Mouse (Mus musculus) heart, embryonic 13.5 days (tissue): ENCODE measurements around the gene Krtap31-1. TPM values are rescaled to one million over a fixed set of nuclear protein-coding genes. Genes with fewer than 3 reads are reported as not detected.
"Not testable (repeated sequence)": the region's sequence is repeated elsewhere in the genome, so short reads cannot be mapped to it uniquely, and the experiment has no call there.

ENCODE experiments used
- ATAC-seq: fragments of 200-750 bp; cut with Nextera tagmentation; 2 replicates; pipeline ENCODE4 v1.8.0; 2017; ENCODE audit warnings: moderate TSS enrichment; ENCODE audit not compliant: insufficient number of reproducible peaks, low FRiP score, low TSS enrichment; ENCODE audit errors: extremely low read depth
- H3K27ac ChIP-seq: fragments of 300-500 bp; sonication (generic); replicated peaks from 2 replicates; pipeline ENCODE4 v1.5.1; 2015; ENCODE audit warnings: moderate library complexity, mild to moderate bottlenecking, inconsistent platforms
- H3K27me3 ChIP-seq: fragments of 300-500 bp; sonication (generic); replicated peaks from 2 replicates; pipeline ENCODE4 v1.6.1; 2015; ENCODE audit warnings: mild to moderate bottlenecking, inconsistent platforms
- H3K36me3 ChIP-seq: fragments of 300-500 bp; sonication (generic); 2 replicates; pipeline ENCODE4 v1.6.1; 2015; ENCODE audit warnings: mild to moderate bottlenecking, inconsistent platforms
- H3K4me1 ChIP-seq: fragments of 300-500 bp; sonication (generic); 2 replicates; pipeline ENCODE4 v1.6.1; 2015; ENCODE audit warnings: inconsistent platforms
- H3K4me2 ChIP-seq: fragments of 300-500 bp; sonication (generic); 2 replicates; pipeline ENCODE4 v1.6.1; 2015; ENCODE audit warnings: inconsistent platforms, mild to moderate bottlenecking, moderate library complexity
- H3K4me3 ChIP-seq: fragments of 300-500 bp; sonication (generic); 2 replicates; pipeline ENCODE4 v1.5.1; 2015; ENCODE audit warnings: moderate library complexity, mild to moderate bottlenecking, inconsistent platforms
- H3K9ac ChIP-seq: fragments of 300-500 bp; sonication (generic); 2 replicates; pipeline ENCODE4 v1.6.1; 2015; ENCODE audit warnings: inconsistent platforms, mild to moderate bottlenecking, moderate library complexity
- H3K9me3 ChIP-seq: fragments of 300-500 bp; sonication (generic); 2 replicates; pipeline ENCODE4 v1.6.1; 2016; ENCODE audit warnings: inconsistent platforms
- WGBS: fragments of 180-500 bp; shearing (Covaris S2); methylation state at CpG from one replicate; pipeline ENCODE4 v1.1.7; 2015; ENCODE audit warnings: mixed read lengths; 5-methylcytosine and 5-hydroxymethylcytosine counted together
- polyA plus RNA-seq: library from polyadenylated mRNA; unstranded; fragments of >200 nt; fragmentation: Nextera tagmentation; extraction: Ambion mirVana; gene quantifications from 2 replicates; pipeline ENCODE4 v1.2.1, GENCODE M21; 2015

Gene Krtap31-1
- not detected in 2 replicates for polyA plus RNA-seq

GRCm38 (mm10) chr11:99907620-99908019, at the start of gene Krtap31-1:
TSS of gene Krtap31-1 (plus strand) at chr11:99907920.
- 77% methylated on average over 2 of the region's 2 CpGs for WGBS
- Histone ChIP-seq H3K27me3 (no peaks in the 10 kb centered on the region), H3K9ac (no peak within 1 kb of the TSS), H3K4me1 (no peaks in the 10 kb centered on the region), H3K4me3 (no peak within 1 kb of the TSS), H3K36me3 (no peaks in the 10 kb centered on the region), H3K4me2 (no peak within 1 kb of the TSS), H3K27ac (no peak within 1 kb of the TSS), H3K9me3 (no peaks in the 10 kb centered on the region)
- ATAC-seq, result no peak

- H3K4me1 ChIP-seq, result no peaks in the 10 kb centered on the region
- 82% methylated on average over 2 of the region's 2 CpGs for WGBS
- H3K9me3 ChIP-seq, result no peaks in the 10 kb centered on the region
- no peak overlapping the region for H3K27ac ChIP-seq
- H3K36me3 ChIP-seq, result no peaks in the 10 kb centered on the region
- no peak overlapping the region for H3K4me2 ChIP-seq
- no peak overlapping the region for H3K9ac ChIP-seq
- no peaks in the 10 kb centered on the region for H3K27me3 ChIP-seq
- no peak for ATAC-seq
- no peak overlapping the region for H3K4me3 ChIP-seq
Measured at GRCm38 (mm10) chr11:99858761-99859160, 49.0 kb upstream of the Krtap31-1 start.

DNA sequence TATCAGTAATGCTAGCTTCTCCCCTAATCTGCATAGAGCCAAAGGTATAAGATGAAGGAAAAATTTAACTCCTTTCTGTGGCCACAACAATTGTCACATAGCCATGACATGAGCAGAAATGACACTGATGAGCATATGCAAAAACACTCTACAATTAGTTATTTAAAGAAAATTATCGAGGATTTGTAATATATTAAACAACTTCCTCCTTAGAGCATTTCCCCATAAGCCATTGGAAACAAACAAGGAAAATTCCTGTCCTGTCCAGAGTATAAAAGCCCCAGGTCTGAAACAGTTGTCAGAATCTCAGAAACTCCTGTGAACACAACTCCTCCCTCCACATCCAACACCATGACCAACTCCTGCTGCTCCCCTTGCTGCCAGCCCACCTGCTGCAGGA, 43.5 kb upstream of the Krtap31-1 start, which contains the start of gene Gm11559:
Gene Gm11559, plus strand, starts transcription at position 301 of the 400 bp plus-strand sequence.
- ATAC-seq, H3K9ac ChIP-seq, H3K36me3 ChIP-seq, H3K27ac ChIP-seq, H3K27me3 ChIP-seq, H3K4me1 ChIP-seq, H3K4me2 ChIP-seq, H3K9me3 ChIP-seq, H3K4me3 ChIP-seq: not testable (repeated sequence)
- 44% methylated on average over 1 of the region's 1 CpGs for WGBS

GRCm38 (mm10) chr11:99873089-99873488, 34.6 kb upstream of the Krtap31-1 start, which contains the start of gene Krtap9-1:
TSS of gene Krtap9-1 (plus strand) at chr11:99873389.
- not testable (repeated sequence) for H3K27ac ChIP-seq, H3K36me3 ChIP-seq, H3K9ac ChIP-seq, H3K9me3 ChIP-seq, ATAC-seq, H3K4me2 ChIP-seq, H3K4me3 ChIP-seq, H3K4me1 ChIP-seq, H3K27me3 ChIP-seq
- WGBS, result 75% methylated on average over 1 of the region's 1 CpGs

GRCm38 (mm10) chr11:99878887-99879286, 28.8 kb upstream of the Krtap31-1 start, which contains the start of gene Gm11567:
TSS of gene Gm11567 (plus strand) at chr11:99879187.
- 36% methylated on average over 1 of the region's 1 CpGs for WGBS
- not testable (repeated sequence) for H3K9me3 ChIP-seq

GRCm38 (mm10) chr11:99914451-99914850, 6.7 kb downstream of the Krtap31-1 start, which contains the start of gene Gm11565:
TSS of gene Gm11565 (plus strand) at chr11:99914751.
- no peak within 1 kb of the TSS for H3K4me3 ChIP-seq
- H3K4me1 ChIP-seq, result no peaks in the 10 kb centered on the region

More at GRCm38 (mm10) chr11:99878887-99879286, 28.8 kb upstream of the Krtap31-1 start, which contains the start of gene Gm11567:
- not testable (repeated sequence) for H3K27ac ChIP-seq, H3K9ac ChIP-seq, ATAC-seq, H3K4me1 ChIP-seq, H3K4me3 ChIP-seq, H3K27me3 ChIP-seq, H3K4me2 ChIP-seq, H3K36me3 ChIP-seq

DNA sequence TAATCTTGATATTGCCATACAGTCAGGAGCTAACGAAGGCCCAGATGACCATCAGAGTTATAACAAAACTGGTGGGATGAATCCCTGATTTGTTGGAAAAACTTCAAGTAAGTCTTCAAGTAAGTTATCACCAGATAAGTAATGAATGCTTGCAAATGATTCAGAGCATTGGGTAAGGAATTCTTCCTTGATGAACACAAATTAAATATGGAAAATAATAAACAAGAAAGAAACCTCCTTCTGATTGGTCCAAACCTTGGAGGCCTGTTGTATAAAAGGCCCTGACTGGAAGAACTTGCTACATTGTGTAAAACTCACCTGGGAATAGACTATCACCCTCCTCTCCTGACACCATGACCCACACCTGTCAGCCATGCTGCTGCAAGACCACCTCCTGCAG, 28.3 kb downstream of the Krtap31-1 start, which contains the start of gene Krtap31-2:
Gene Krtap31-2, plus strand, starts transcription at position 301 of the 400 bp plus-strand sequence.
- Histone ChIP-seq H3K27ac (no peak within 1 kb of the TSS), H3K9me3 (no peaks in the 10 kb centered on the region), H3K27me3 (no peaks in the 10 kb centered on the region; the same call in 1 of the 2 replicates), H3K4me3 (no peak within 1 kb of the TSS), H3K4me2 (no peak within 1 kb of the TSS), H3K36me3 (no peaks in the 10 kb centered on the region), H3K9ac (no peak within 1 kb of the TSS), H3K4me1 (no peaks in the 10 kb centered on the region)
- 73% methylated on average over 1 of the region's 1 CpGs for whole genome bisulfite sequencing
- no peak for ATAC-seq

More at GRCm38 (mm10) chr11:99914451-99914850, 6.7 kb downstream of the Krtap31-1 start, which contains the start of gene Gm11565:
- H3K4me2 ChIP-seq, result no peak within 1 kb of the TSS
- WGBS, result 78% methylated on average over 3 of the region's 3 CpGs
- H3K27ac ChIP-seq, result no peak within 1 kb of the TSS
- ATAC-seq, result no peak
- no peak within 1 kb of the TSS for H3K9ac ChIP-seq
- H3K36me3 ChIP-seq, result no peaks in the 10 kb centered on the region
- H3K9me3 ChIP-seq, result no peaks in the 10 kb centered on the region; the same call in none of the 2 replicates
- no peaks in the 10 kb centered on the region for H3K27me3 ChIP-seq

GRCm38 (mm10) chr11:99937751-99938264, 30.1 kb downstream of the Krtap31-1 start:
- Histone ChIP-seq H3K9ac (no peak overlapping the region), H3K4me3 (no peak overlapping the region), H3K27ac (no peak overlapping the region), H3K4me2 (no peak overlapping the region), H3K36me3 (no peaks in the 10 kb centered on the region), H3K27me3 (no peaks in the 10 kb centered on the region; the same call in 1 of the 2 replicates), H3K9me3 (no peaks in the 10 kb centered on the region), H3K4me1 (no peaks in the 10 kb centered on the region)
- WGBS, result 71% methylated on average over 9 of the region's 9 CpGs
- no peak for ATAC-seq

- no peak for ATAC-seq
- H3K9ac ChIP-seq, result no peak within 1 kb of the TSS
- 77% methylated on average over 2 of the region's 2 CpGs for WGBS
Measured at GRCm38 (mm10) chr11:99948175-99948574, 40.5 kb downstream of the Krtap31-1 start, which contains the start of gene Krtap9-5. TSS of gene Krtap9-5 (plus strand) at chr11:99948475.

More at GRCm38 (mm10) chr11:99948175-99948574, 40.5 kb downstream of the Krtap31-1 start, which contains the start of gene Krtap9-5:
- Histone ChIP-seq H3K27me3 (no peaks in the 10 kb centered on the region), H3K4me3 (no peak within 1 kb of the TSS), H3K9me3 (0 out of 2 replicates have a peak, but pooled peaks cover 7% of the 10 kb centered on the region), H3K4me1 (no peaks in the 10 kb centered on the region), H3K36me3 (no peaks in the 10 kb centered on the region), H3K27ac (no peak within 1 kb of the TSS), H3K4me2 (no peak within 1 kb of the TSS)

Other genes with a start within 250 kb of the Krtap31-1 start
- not detected in 2 replicates for gene Gm11563, start 249.0 kb upstream of the Krtap31-1 start, polyA plus RNA-seq
- gene Krtap4-6, start 242.0 kb upstream of the Krtap31-1 start, polyA plus RNA-seq, result not detected in 2 replicates
- gene Gm14190, start 217.2 kb upstream of the Krtap31-1 start, polyA plus RNA-seq, result not detected in 2 replicates
- not detected in 2 replicates for gene Gm14180, start 173.6 kb upstream of the Krtap31-1 start, polyA plus RNA-seq
- gene Gm11595, start 135.0 kb upstream of the Krtap31-1 start, polyA plus RNA-seq, result not detected in 2 replicates
- not detected in 2 replicates for gene Krtap4-8, start 127.2 kb upstream of the Krtap31-1 start, polyA plus RNA-seq
- not detected in 2 replicates for gene Krtap4-9, start 122.7 kb upstream of the Krtap31-1 start, polyA plus RNA-seq
- gene Gm11596, start 114.5 kb upstream of the Krtap31-1 start, polyA plus RNA-seq, result not detected in 2 replicates
- not detected in 2 replicates for gene Gm11569, start 109.0 kb upstream of the Krtap31-1 start, polyA plus RNA-seq
- gene Gm11554, start 103.5 kb upstream of the Krtap31-1 start, polyA plus RNA-seq, result not detected in 2 replicates
- gene Krtap4-13, start 98.0 kb upstream of the Krtap31-1 start, polyA plus RNA-seq, result not detected in 2 replicates
- not detected in 2 replicates for gene Gm11564, start 92.3 kb upstream of the Krtap31-1 start, polyA plus RNA-seq
- not detected in 2 replicates for gene 2300003K06Rik, start 69.9 kb upstream of the Krtap31-1 start, polyA plus RNA-seq
- not detected in 2 replicates for gene Krtap4-16, start 56.3 kb upstream of the Krtap31-1 start, polyA plus RNA-seq
- not detected in 2 replicates for gene Gm11568, start 50.0 kb upstream of the Krtap31-1 start, polyA plus RNA-seq
- gene Gm11559, start 43.4 kb upstream of the Krtap31-1 start, polyA plus RNA-seq, result not detected in 2 replicates
- gene Krtap9-1, start 34.5 kb upstream of the Krtap31-1 start, polyA plus RNA-seq, result not detected in 2 replicates
- not detected in 2 replicates for gene Gm11567, start 28.7 kb upstream of the Krtap31-1 start, polyA plus RNA-seq
- not detected in 2 replicates for gene Gm11565, start 6.8 kb downstream of the Krtap31-1 start, polyA plus RNA-seq
- gene Krtap31-2, start 28.4 kb downstream of the Krtap31-1 start, polyA plus RNA-seq, result not detected in 2 replicates
- not detected in 2 replicates for gene Krtap9-5, start 40.6 kb downstream of the Krtap31-1 start, polyA plus RNA-seq
- not detected in 2 replicates for gene Krtap29-1, start 71.1 kb downstream of the Krtap31-1 start, polyA plus RNA-seq
- not detected in 2 replicates for gene Krtap16-1, start 78.7 kb downstream of the Krtap31-1 start, polyA plus RNA-seq
- not detected in 2 replicates for gene Krtap17-1, start 86.1 kb downstream of the Krtap31-1 start, polyA plus RNA-seq
- gene Krt33a, start 108.3 kb downstream of the Krtap31-1 start, polyA plus RNA-seq, result not detected in 2 replicates
- not detected in 2 replicates for gene Krt33b, start 121.9 kb downstream of the Krtap31-1 start, polyA plus RNA-seq
- gene Krt34, start 133.6 kb downstream of the Krtap31-1 start, polyA plus RNA-seq, result not detected in 2 replicates
- gene Krt31, start 142.6 kb downstream of the Krtap31-1 start, polyA plus RNA-seq, result not detected in 2 replicates
- not detected in 2 replicates for gene Krt32, start 180.3 kb downstream of the Krtap31-1 start, polyA plus RNA-seq
- not detected in 2 replicates for gene Krt35, start 188.3 kb downstream of the Krtap31-1 start, polyA plus RNA-seq
- not detected in 2 replicates for gene Krt36, start 197.7 kb downstream of the Krtap31-1 start, polyA plus RNA-seq
- not detected in 2 replicates for gene Krt13, start 213.6 kb downstream of the Krtap31-1 start, polyA plus RNA-seq
- 1.2 and 1.5 TPM in 2 replicates for gene Krt15, start 228.0 kb downstream of the Krtap31-1 start, polyA plus RNA-seq
- gene Krt19, start 240.7 kb downstream of the Krtap31-1 start, polyA plus RNA-seq, result 72.6 and 74.0 TPM in 2 replicates